Mouse (Mus musculus) brain, embryonic 14.5 days (tissue): Measurements from ENCODE around the gene Lfng.

ENCODE experiments used
- CTCF ChIP-seq: fragments of 200-500 bp; IDR thresholded peaks from 2 replicates; pipeline ENCODE4 v1.5.1; 2012; ENCODE audit warnings: inconsistent platforms, mild to moderate bottlenecking, moderate library complexity, borderline replicate concordance; ENCODE audit not compliant: insufficient read depth, insufficient read length; ENCODE audit errors: extremely low read depth
- POLR2A ChIP-seq: fragments of 200-500 bp; IDR thresholded peaks from 2 replicates; pipeline ENCODE4 v1.6.1; 2012; ENCODE audit warnings: mild to moderate bottlenecking, inconsistent platforms, borderline replicate concordance; ENCODE audit not compliant: poor library complexity, insufficient read depth, insufficient read length, severe bottlenecking; ENCODE audit errors: extremely low read depth

- peak; percentile 50 for TF ChIP-seq CTCF
- no peak for TF ChIP-seq POLR2A
These were observed 41.3 kb upstream of the Lfng start for GRCm38 (mm10) chr5:140565856-140566255.
